Comparison of ENCODE assay signal across 8 mouse cellular contexts in the genomic region with DNA sequence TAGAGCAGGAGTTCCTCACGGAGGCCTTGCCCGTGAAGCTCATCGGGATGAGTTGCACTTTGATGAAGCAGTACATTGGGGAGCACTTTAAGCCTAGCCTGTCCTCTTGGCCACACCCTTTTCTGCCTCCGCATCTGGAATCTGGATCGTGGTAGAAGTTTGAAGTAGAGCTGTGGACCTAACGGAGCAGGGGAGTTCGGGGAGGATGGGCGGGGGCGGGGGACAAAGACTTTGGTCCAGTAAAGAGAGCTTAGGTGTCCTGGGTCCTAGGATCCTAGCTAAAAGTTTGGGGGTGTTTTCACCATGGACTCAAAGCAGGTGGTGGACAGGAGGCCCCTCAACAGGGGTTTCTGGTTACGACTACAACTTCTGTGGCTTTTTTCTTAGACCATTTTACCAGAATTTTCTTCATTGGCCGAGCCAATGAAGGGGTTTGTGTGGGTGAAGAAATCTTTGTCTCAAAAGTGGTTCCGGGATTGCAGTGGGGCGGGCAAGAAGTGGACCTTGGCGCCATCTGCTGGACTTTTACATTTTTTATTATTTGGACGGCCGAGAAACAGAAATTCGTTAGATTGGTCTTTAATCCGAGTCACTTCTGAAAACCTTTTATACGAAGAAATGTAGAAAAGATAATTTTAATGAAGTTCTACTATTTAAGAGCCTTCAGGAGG.
DNase-seq lines count a peak whose midpoint lies in the region; ATAC-seq and TF ChIP-seq lines count a peak whose summit lies in the region.
"Not testable (repeated sequence)": the region's sequence is repeated elsewhere in the genome, so short reads cannot be mapped to it uniquely, and the experiment has no call there.

No protein-coding gene starts in this region.

- H3K4me2 ChIP-seq in hindbrain, embryonic 12.5 days (replicated peaks): peak overlapping the region; percentile 41
- peak overlapping the region; percentile 55 for H3K4me2 ChIP-seq in liver, postnatal 0 days (ENCODE audit: low read depth, low read length)
- H3K4me2 ChIP-seq in stomach, embryonic 16.5 days (ENCODE audit: low read depth, low read length): peak overlapping the region; percentile 52

- TF ChIP-seq CTCF in cerebellum, adult 2 months (IDR thresholded peaks at IDR 0.05; ENCODE audit: borderline replicate concordance, insufficient read depth, low read depth, low read length): peak; percentile 38; the same call in 1 of the 2 replicates
- peak; percentile 55 for TF ChIP-seq CTCF in liver, postnatal 0 days (IDR thresholded peaks at IDR 0.05; ENCODE audit: low read depth)

- H3K4me1 ChIP-seq in cerebellum, adult 2 months (ENCODE audit: control insufficient read depth, insufficient read depth, low read length); hindbrain, embryonic 12.5 days; liver, postnatal 0 days (ENCODE audit: insufficient read depth); stomach, embryonic 16.5 days (ENCODE audit: control insufficient read depth, insufficient read depth, low read length): not testable (repeated sequence)

- not testable (repeated sequence) for H3K9ac ChIP-seq in hindbrain, embryonic 12.5 days; liver, postnatal 0 days (replicated peaks)
- H3K9ac ChIP-seq in stomach, embryonic 16.5 days (ENCODE audit: low read length): peak overlapping the region; percentile 51

- H3K27ac ChIP-seq in cerebellum, adult 2 months (ENCODE audit: insufficient read depth, low read length); hindbrain, embryonic 12.5 days; liver, postnatal 0 days (ENCODE audit: low read depth); stomach, embryonic 16.5 days (ENCODE audit: low read length): not testable (repeated sequence)

- DNase-seq in Muller cell, postnatal 12 days (ENCODE audit: inconsistent ontology term): peak; percentile 25
- peak; percentile 29 to 44 for DNase-seq in cerebellum, adult 2 months
- peak; percentile 48 for DNase-seq in forelimb bud, embryonic 11.5 days (ENCODE audit: low read depth, low spot score)
- peak; percentile 38 for DNase-seq in layer of hippocampus, adult 9-10 months (ENCODE audit: low spot score)
- peak; percentile 37 for DNase-seq in liver, postnatal 0 days
- DNase-seq in neural tube, embryonic 10.5 days (ENCODE audit: extremely low spot score, low spot score): peak; percentile 31

- WGBS in cerebellum, adult 2 months: 11% methylated on average over 19 of the region's 19 CpGs
- 21% methylated on average over 19 of the region's 19 CpGs for WGBS in hindbrain, embryonic 12.5 days
- 13% methylated on average over 19 of the region's 19 CpGs for WGBS in liver, postnatal 0 days (ENCODE audit: insufficient replicate concordance)
- WGBS in stomach, embryonic 16.5 days: 11% methylated on average over 19 of the region's 19 CpGs

- not testable (repeated sequence) for TF ChIP-seq EP300 in liver, postnatal 0 days (IDR thresholded peaks at IDR 0.05; ENCODE audit: low read depth)

- H3K4me3 ChIP-seq in cerebellum, adult 2 months (replicated peaks; ENCODE audit: insufficient read depth, low read depth, low read length); hindbrain, embryonic 12.5 days: not testable (repeated sequence)
- peak overlapping the region; percentile 17; the same call in 1 of the 2 replicates for H3K4me3 ChIP-seq in liver, postnatal 0 days (ENCODE audit: low read depth, low read length)
- H3K4me3 ChIP-seq in stomach, embryonic 16.5 days (replicated peaks; ENCODE audit: low read length): peak overlapping the region; percentile 31

- not testable (repeated sequence) for H3K27me3 ChIP-seq in cerebellum, adult 2 months (ENCODE audit: control insufficient read depth, insufficient read depth, low read length); hindbrain, embryonic 12.5 days; liver, postnatal 0 days (ENCODE audit: insufficient read depth, low read length); stomach, embryonic 16.5 days (ENCODE audit: control insufficient read depth, insufficient read depth, low read length)

- not testable (repeated sequence) for TF ChIP-seq POLR2A in cerebellum, adult 2 months (IDR thresholded peaks at IDR 0.05; ENCODE audit: borderline replicate concordance, insufficient read depth, low read length)

- ATAC-seq in hindbrain, embryonic 12.5 days (ENCODE audit: low FRiP score): peak; percentile 60
- ATAC-seq in liver, postnatal 0 days: 0 out of 2 replicates have a peak, but pooled peaks have one; percentile 36
- peak; percentile 33 for ATAC-seq in stomach, embryonic 16.5 days (ENCODE audit: insufficient read depth, low FRiP score)

- not testable (repeated sequence) for H3K9me3 ChIP-seq in hindbrain, embryonic 12.5 days (replicated peaks); liver, postnatal 0 days (ENCODE audit: low read length); stomach, embryonic 16.5 days (replicated peaks; ENCODE audit: control insufficient read depth, low read length)

- not testable (repeated sequence) for H3K36me3 ChIP-seq in hindbrain, embryonic 12.5 days; liver, postnatal 0 days (replicated peaks; ENCODE audit: insufficient read depth, low read length); stomach, embryonic 16.5 days (ENCODE audit: control insufficient read depth, insufficient read depth, low read length)
